Mouse (Mus musculus) embryonic fibroblast, embryonic 13.5 days (primary cell): ENCODE data around the gene Mroh2a.

Source experiments
- CTCF ChIP-seq: IDR thresholded peaks from 2 replicates; pipeline ENCODE4 v1.5.1; 2011; ENCODE audit warnings: mild to moderate bottlenecking, control low read depth, low read length, moderate library complexity, borderline replicate concordance; ENCODE audit not compliant: insufficient read depth
- POLR2A ChIP-seq: IDR thresholded peaks from 2 replicates; pipeline ENCODE4 v1.6.1; 2011; ENCODE audit warnings: low read depth, mild to moderate bottlenecking, control low read depth, low read length, moderate library complexity

DNA sequence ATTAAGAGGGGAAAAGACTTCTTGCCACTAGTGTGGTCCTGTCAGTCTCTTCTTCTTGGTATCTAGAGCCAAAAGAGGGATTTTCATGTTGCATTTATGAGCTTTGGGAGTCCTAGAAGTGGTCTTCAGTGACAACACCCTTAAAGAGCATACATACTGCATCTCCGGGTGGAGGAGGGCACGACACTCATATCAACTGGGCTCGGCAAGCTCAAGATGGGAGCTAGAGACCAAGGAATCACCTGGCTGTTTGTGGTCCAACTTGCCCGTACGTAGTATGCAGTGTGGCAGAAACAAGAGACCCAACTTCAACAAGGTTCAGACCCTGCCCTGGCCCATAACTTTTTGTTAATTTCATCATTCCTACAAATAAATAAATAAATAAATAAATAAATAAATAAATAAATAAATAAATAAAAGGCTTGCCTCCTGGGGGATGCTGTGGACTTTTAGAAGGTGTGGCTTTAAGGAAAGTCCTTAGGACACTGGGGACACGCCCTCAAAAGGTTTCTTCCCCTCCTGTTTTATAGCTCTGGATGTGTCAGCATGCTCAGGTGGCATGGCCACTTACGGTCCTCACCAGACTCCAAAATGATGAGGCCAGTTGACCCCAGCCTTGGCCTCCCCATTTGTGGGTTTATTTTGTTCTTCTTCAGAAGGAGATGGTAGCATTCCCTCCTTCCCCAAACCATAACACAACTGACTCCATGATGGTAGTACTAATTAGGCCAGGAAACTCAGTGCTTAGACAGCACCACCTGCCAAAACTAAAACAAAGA lies 70.9 kb downstream of the Mroh2a start:
- no peak for TF ChIP-seq CTCF
- no peak for TF ChIP-seq POLR2A
